Mouse (Mus musculus) frontal cortex, postnatal 36 days (tissue): ENCODE measurements around the gene Slc7a10.

Source experiments
- DNase-seq, 2 experiments: peaks; one replicate each; pipeline ENCODE4 v3.0.0; 2022; ENCODE audit warnings: low spot score in 2 of 2

Gene Slc7a10

GRCm38 (mm10) chr7:35185889-35186569 lies at the start of gene Slc7a10:
Gene Slc7a10, plus strand, starts transcription at chr7:35186385.
- no peak for DNase-seq

- no peak for DNase-seq
These were observed 48.7 kb upstream of the Slc7a10 start for GRCm38 (mm10) chr7:35137524-35137923.

GRCm38 (mm10) chr7:35138481-35138880 lies 47.7 kb upstream of the Slc7a10 start:
- no peak for DNase-seq

GRCm38 (mm10) chr7:35139880-35140279 lies 46.3 kb upstream of the Slc7a10 start:
- DNase-seq = no peak

GRCm38 (mm10) chr7:35141519-35141918 lies 44.7 kb upstream of the Slc7a10 start:
- DNase-seq = no peak

- DNase-seq = no peak
These were observed 43.7 kb upstream of the Slc7a10 start for GRCm38 (mm10) chr7:35142522-35142921.

GRCm38 (mm10) chr7:35143864-35144618 lies 42.1 kb upstream of the Slc7a10 start:
- no peak for DNase-seq

- DNase-seq = no peak
These were observed 41.1 kb upstream of the Slc7a10 start for GRCm38 (mm10) chr7:35145068-35145467.

- DNase-seq = no peak
These were observed 39.9 kb upstream of the Slc7a10 start for GRCm38 (mm10) chr7:35146269-35146668.

GRCm38 (mm10) chr7:35149616-35150433 lies 36.4 kb upstream of the Slc7a10 start:
- DNase-seq = no peak

GRCm38 (mm10) chr7:35150860-35151259 lies 35.3 kb upstream of the Slc7a10 start:
- DNase-seq = no peak

- DNase-seq = no peak
These were observed 31.7 kb upstream of the Slc7a10 start for GRCm38 (mm10) chr7:35154449-35154848.

- DNase-seq = no peak
These were observed 29.4 kb upstream of the Slc7a10 start for GRCm38 (mm10) chr7:35156561-35157477.

- no peak for DNase-seq
These were observed 28.7 kb upstream of the Slc7a10 start for GRCm38 (mm10) chr7:35157512-35157911.

GRCm38 (mm10) chr7:35162443-35162842 lies 23.7 kb upstream of the Slc7a10 start:
- DNase-seq = no peak

- DNase-seq = no peak
These were observed 22.6 kb upstream of the Slc7a10 start for GRCm38 (mm10) chr7:35163600-35163999.

GRCm38 (mm10) chr7:35164131-35164530 lies 22.1 kb upstream of the Slc7a10 start:
- DNase-seq = no peak

- DNase-seq = no peak
These were observed 19.2 kb upstream of the Slc7a10 start for GRCm38 (mm10) chr7:35166988-35167387.

GRCm38 (mm10) chr7:35167925-35168324 lies 18.3 kb upstream of the Slc7a10 start:
- DNase-seq = no peak

GRCm38 (mm10) chr7:35169341-35169740 lies 16.8 kb upstream of the Slc7a10 start:
- DNase-seq = peak; percentile 87 to 91

- DNase-seq = peak; percentile 46 to 79
These were observed 14.3 kb upstream of the Slc7a10 start for GRCm38 (mm10) chr7:35171867-35172382.
